Mouse (Mus musculus) megakaryocyte, embryonic 14.5 days (primary cell): ENCODE measurements around the gene Zbtb34.

Experiments used
- FLI1 ChIP-seq: IDR thresholded peaks from 2 replicates; pipeline ENCODE4 v1.6.1; 2012; ENCODE audit warnings: low read length, inconsistent platforms, mixed read lengths
- GATA1 ChIP-seq: IDR thresholded peaks from 3 replicates; pipeline ENCODE4 v1.6.1; 2012; ENCODE audit warnings: mixed read lengths, low read length, inconsistent platforms, borderline replicate concordance

- no peak for TF ChIP-seq GATA1
- no peak for TF ChIP-seq FLI1
Measured at GRCm38 (mm10) chr2:33455350-33455749, 24.2 kb upstream of the Zbtb34 start.
